Mouse (Mus musculus) C2C12 (cell line): Measurements from ENCODE around the gene Snrpd3. TPM values are rescaled to one million over a fixed set of nuclear protein-coding genes. Genes with fewer than 3 reads are reported as not detected.

Experiments
- H3K27me3 ChIP-seq: one replicate; pipeline ENCODE4 v1.6.1; 2011; ENCODE audit not compliant: control insufficient read depth, insufficient read depth, insufficient read length
- H3K36me3 ChIP-seq: one replicate; pipeline ENCODE4 v1.6.1; 2011; ENCODE audit not compliant: control insufficient read depth, insufficient read depth
- H3K4me3 ChIP-seq: one replicate; pipeline ENCODE4 v1.5.1; 2011; ENCODE audit warnings: mild to moderate bottlenecking, control low read depth; ENCODE audit not compliant: poor library complexity, insufficient read depth, severe bottlenecking
- H3K79me2 ChIP-seq: one replicate; pipeline ENCODE4 v1.6.1; 2011; ENCODE audit not compliant: control insufficient read depth, insufficient read depth
- H3K79me3 ChIP-seq: one replicate; pipeline ENCODE4 v1.6.1; 2011; ENCODE audit warnings: low read depth, control low read depth
- H3ac ChIP-seq: one replicate; pipeline ENCODE3; 2011; ENCODE audit warnings: low read depth; ENCODE audit not compliant: control insufficient read depth, insufficient read length
- CEBPB ChIP-seq: IDR thresholded peaks from one replicate; pipeline ENCODE4 v1.6.1; 2011; ENCODE audit warnings: low read depth, mild to moderate bottlenecking, control low read depth, moderate library complexity
- CTCF ChIP-seq: IDR thresholded peaks from one replicate; pipeline ENCODE4 v1.5.1; 2011; ENCODE audit not compliant: control insufficient read depth, insufficient read depth, insufficient read length
- FOSL1 ChIP-seq: IDR thresholded peaks from one replicate; pipeline ENCODE4 v1.8.0; 2011; ENCODE audit warnings: mild to moderate bottlenecking, low read length; ENCODE audit not compliant: poor library complexity, insufficient read depth, severe bottlenecking
- MAX ChIP-seq: IDR thresholded peaks from one replicate; pipeline ENCODE4 v1.6.1; 2011; ENCODE audit warnings: mild to moderate bottlenecking, control low read depth
- MYOD1 ChIP-seq: IDR thresholded peaks from one replicate; pipeline ENCODE4 v1.6.1; 2011; ENCODE audit warnings: low read depth; ENCODE audit not compliant: control insufficient read depth, insufficient read length
- MYOG ChIP-seq: IDR thresholded peaks from one replicate; pipeline ENCODE4 v1.6.1; 2011; ENCODE audit not compliant: control insufficient read depth, insufficient read length; ENCODE audit errors: extremely low read depth
- USF1 ChIP-seq: IDR thresholded peaks from one replicate; pipeline ENCODE4 v1.6.1; 2011; ENCODE audit warnings: low read depth, mild to moderate bottlenecking, control low read depth, moderate library complexity
- polyA plus RNA-seq: library from polyadenylated mRNA; unstranded; fragments of >200 nt; fragmentation: generic; extraction: Trizol; gene quantifications from one replicate; pipeline ENCODE4 v1.2.1, GENCODE M21; 2012; ENCODE audit warnings: missing spikeins

The Snrpd3 gene
- polyA plus RNA-seq, 1 experiment: 358 TPM

DNA sequence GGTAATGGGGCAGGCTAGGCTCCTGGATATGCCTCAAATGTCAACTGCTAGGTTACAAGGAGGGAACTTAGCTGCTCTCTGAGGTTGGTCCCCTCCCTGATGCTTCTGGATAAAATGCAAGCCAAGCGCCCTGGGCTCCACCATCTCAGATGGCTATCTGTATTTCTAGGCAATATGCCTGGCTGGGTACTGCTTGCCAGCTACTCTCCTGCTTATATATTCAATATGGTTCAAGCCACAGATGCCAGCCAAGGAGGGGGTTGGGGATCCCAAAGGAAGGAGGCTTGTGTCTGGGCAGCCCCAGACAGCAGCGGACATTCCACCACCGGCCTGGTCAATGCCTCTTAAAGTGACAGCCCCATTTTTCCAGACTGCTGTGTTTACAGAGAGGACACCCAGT lies 41.2 kb downstream of the Snrpd3 start:
- H3K27me3 ChIP-seq: no peaks in the 10 kb centered on the region

DNA sequence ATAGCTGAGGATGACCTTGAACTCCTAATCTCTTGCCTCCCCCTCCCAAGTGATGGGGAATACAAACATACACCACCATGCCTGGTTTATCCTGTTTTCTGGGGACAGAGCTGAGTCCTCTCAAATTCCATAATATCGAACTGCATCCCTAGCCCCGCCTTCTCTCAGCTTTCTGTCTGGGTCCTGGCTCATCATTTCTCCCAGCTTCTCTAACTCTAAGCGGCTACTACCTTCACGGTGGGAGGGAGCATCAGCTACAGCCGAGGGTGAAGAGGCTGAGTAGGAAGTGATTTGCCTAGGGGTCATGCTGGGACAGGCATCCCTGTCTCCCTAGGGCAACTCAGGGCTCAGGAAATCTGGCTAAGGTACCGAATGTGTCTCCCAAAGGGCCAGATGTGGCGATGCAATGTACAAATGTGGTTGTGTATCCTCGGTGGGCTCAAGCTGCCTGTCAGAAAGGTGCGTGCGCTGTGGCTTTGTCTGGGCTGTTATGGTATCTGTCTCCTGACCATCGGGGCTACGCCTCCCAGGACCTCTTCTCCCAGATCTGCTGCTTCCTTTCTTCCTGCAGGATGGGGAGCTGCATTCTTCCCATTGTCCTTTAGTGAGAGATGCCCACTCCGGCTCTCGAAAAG lies 41.8 kb downstream of the Snrpd3 start:
- Histone ChIP-seq H3K79me3 (no peaks in the 10 kb centered on the region), H3K36me3 (peaks cover 9% of the 10 kb centered on the region), H3K4me3 (peak overlapping the region; percentile 34), H3K79me2 (no peaks in the 10 kb centered on the region), H3K27me3 (no peaks in the 10 kb centered on the region), H3ac (peak overlapping the region; percentile 76)
- TF ChIP-seq CEBPB (no peak), MYOG (no peak), MYOD1 (no peak), FOSL1 (no peak)

More for the DNA sequence above, 41.2 kb downstream of the Snrpd3 start:
- Histone ChIP-seq H3ac (no peak overlapping the region), H3K79me2 (no peaks in the 10 kb centered on the region), H3K4me3 (no peak overlapping the region), H3K36me3 (peaks cover 9% of the 10 kb centered on the region), H3K79me3 (no peaks in the 10 kb centered on the region)
- no peak for TF ChIP-seq MYOD1
- TF ChIP-seq MYOG: no peak
- TF ChIP-seq FOSL1: no peak
- TF ChIP-seq CEBPB: no peak
- no peak for TF ChIP-seq MAX
- no peak for TF ChIP-seq CTCF
- no peak for TF ChIP-seq USF1

GRCm38 (mm10) chr10:75559676-75560548 lies 42.6 kb downstream of the Snrpd3 start, which contains the start of gene Lrrc75b:
Gene Lrrc75b (minus strand): TSS chr10:75560330.
- Histone ChIP-seq H3ac (peak within 1 kb of the TSS; percentile 76), H3K4me3 (peak within 1 kb of the TSS; percentile 34), H3K79me3 (no peaks in the 10 kb centered on the region), H3K79me2 (no peaks in the 10 kb centered on the region), H3K36me3 (peaks cover 9% of the 10 kb centered on the region), H3K27me3 (no peaks in the 10 kb centered on the region)
- no peak for TF ChIP-seq MAX

- TF ChIP-seq USF1: no peak
- TF ChIP-seq FOSL1: no peak
- no peak for TF ChIP-seq CEBPB
- no peak for TF ChIP-seq MYOD1
- TF ChIP-seq MAX: no peak
- no peak for TF ChIP-seq CTCF
- Histone ChIP-seq H3K27me3 (no peaks in the 10 kb centered on the region), H3K79me3 (no peaks in the 10 kb centered on the region), H3K4me3 (no peak overlapping the region), H3K79me2 (no peaks in the 10 kb centered on the region), H3K36me3 (peaks cover 8% of the 10 kb centered on the region), H3ac (peak overlapping the region; percentile 76)
Measured at GRCm38 (mm10) chr10:75560549-75560899, 43.2 kb downstream of the Snrpd3 start.

- Histone ChIP-seq H3K79me2 (no peaks in the 10 kb centered on the region), H3K36me3 (peaks cover 4% of the 10 kb centered on the region), H3K4me3 (no peak within 1 kb of the TSS), H3K79me3 (no peaks in the 10 kb centered on the region), H3K27me3 (no peaks in the 10 kb centered on the region), H3ac (no peak within 1 kb of the TSS)
- TF ChIP-seq USF1 (no peak), CTCF (no peak), MYOD1 (no peak), CEBPB (no peak), MYOG (no peak), MAX (no peak), FOSL1 (no peak)
Measured at GRCm38 (mm10) chr10:75561071-75561654, 43.8 kb downstream of the Snrpd3 start, which contains the start of gene Ggt1. Gene Ggt1 (plus strand): TSS chr10:75561604.

DNA sequence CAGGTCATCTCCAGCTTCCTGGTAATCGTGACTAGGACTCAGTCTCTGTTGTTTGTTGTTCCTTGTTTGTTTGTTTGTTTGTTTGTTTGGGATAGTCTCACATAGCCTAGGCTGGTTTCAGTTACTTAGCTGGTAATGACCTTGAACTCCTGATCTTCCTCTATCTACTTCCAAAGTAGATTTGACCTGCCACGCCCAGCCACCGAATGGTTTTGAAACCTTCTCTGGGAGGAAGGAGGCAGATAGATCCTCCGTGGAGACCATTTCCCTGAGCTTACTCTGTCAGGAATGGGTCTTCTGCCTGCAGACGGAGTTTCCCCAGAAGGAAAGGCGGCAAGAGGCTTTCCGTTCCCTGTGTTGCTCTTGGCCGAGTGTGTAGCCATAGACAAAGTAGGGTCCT lies 45.2 kb downstream of the Snrpd3 start:
- H3K79me2 ChIP-seq: no peaks in the 10 kb centered on the region
- H3ac ChIP-seq: no peak overlapping the region
- H3K79me3 ChIP-seq: no peaks in the 10 kb centered on the region
- no peak overlapping the region for H3K4me3 ChIP-seq
- H3K36me3 ChIP-seq: no peaks in the 10 kb centered on the region
- H3K27me3 ChIP-seq: no peaks in the 10 kb centered on the region
- TF ChIP-seq CEBPB: no peak
- no peak for TF ChIP-seq USF1
- TF ChIP-seq MYOG: no peak
- no peak for TF ChIP-seq MAX
- TF ChIP-seq MYOD1: no peak
- no peak for TF ChIP-seq FOSL1
- TF ChIP-seq CTCF: no peak
